Mouse (Mus musculus): ENCODE results near the gene Dolpp1.

The Dolpp1 gene

GRCm38 (mm10) chr2:30379307-30379706 lies 12.7 kb upstream of the Dolpp1 start:
- DNase-seq = no peak

GRCm38 (mm10) chr2:30380564-30381376 lies 11.3 kb upstream of the Dolpp1 start:
- no peak for DNase-seq

GRCm38 (mm10) chr2:30381377-30381725 lies 10.7 kb upstream of the Dolpp1 start:
- DNase-seq = no peak

GRCm38 (mm10) chr2:30384814-30385213 lies 7.2 kb upstream of the Dolpp1 start:
- DNase-seq = no peak

GRCm38 (mm10) chr2:30385591-30385990 lies 6.5 kb upstream of the Dolpp1 start:
- DNase-seq = no peak

GRCm38 (mm10) chr2:30386913-30387312 lies 5.1 kb upstream of the Dolpp1 start:
- DNase-seq = no peak

- DNase-seq = no peak
Observed at GRCm38 (mm10) chr2:30389000-30389399, 3.1 kb upstream of the Dolpp1 start.

GRCm38 (mm10) chr2:30392577-30393369 lies 719 bp downstream of the Dolpp1 start:
- DNase-seq = no peak

- no peak for DNase-seq
Observed at GRCm38 (mm10) chr2:30393370-30393656, 1.3 kb downstream of the Dolpp1 start.

- DNase-seq = no peak
Observed at GRCm38 (mm10) chr2:30395757-30396156, 3.7 kb downstream of the Dolpp1 start.

- no peak for DNase-seq
Observed at GRCm38 (mm10) chr2:30396246-30396645, 4.2 kb downstream of the Dolpp1 start.

GRCm38 (mm10) chr2:30397986-30398512 lies 6.0 kb downstream of the Dolpp1 start:
- DNase-seq = no peak

GRCm38 (mm10) chr2:30399191-30400171 lies 7.4 kb downstream of the Dolpp1 start:
- no peak for DNase-seq

GRCm38 (mm10) chr2:30401581-30401980 lies 9.5 kb downstream of the Dolpp1 start:
- no peak for DNase-seq

- no peak for DNase-seq
Observed at GRCm38 (mm10) chr2:30402351-30402826, 10.3 kb downstream of the Dolpp1 start.

- no peak for DNase-seq
Observed at GRCm38 (mm10) chr2:30402843-30403242, 10.8 kb downstream of the Dolpp1 start.

GRCm38 (mm10) chr2:30403870-30404269 lies 11.8 kb downstream of the Dolpp1 start:
- no peak for DNase-seq

- no peak for DNase-seq
Observed at GRCm38 (mm10) chr2:30407221-30407620, 15.2 kb downstream of the Dolpp1 start.

- DNase-seq = no peak
Observed at GRCm38 (mm10) chr2:30407778-30408177, 15.7 kb downstream of the Dolpp1 start.

GRCm38 (mm10) chr2:30408452-30409100 lies 16.5 kb downstream of the Dolpp1 start:
- DNase-seq = no peak

- no peak for DNase-seq
Observed at GRCm38 (mm10) chr2:30409454-30410176, 17.6 kb downstream of the Dolpp1 start.
